8 mouse cellular contexts compared by ENCODE assay signal in genomic region chr8:111787683-111788082, GRCm38 (mm10). TPM values are rescaled to one million over a fixed set of nuclear protein-coding genes. Genes with fewer than 3 reads are reported as not detected.
DNase-seq lines count a peak whose midpoint lies in the region; ATAC-seq and TF ChIP-seq lines count a peak whose summit lies in the region.
"Had no signal": no experiment of that assay in that cellular context is flagged by ENCODE, and none has a peak within 500 bp of the region (broad histone marks: within the 10 kb centered on the region; RNA-seq: fewer than 3 reads in every experiment).

No protein-coding gene starts in this region.

- H3K4me2 ChIP-seq in kidney, embryonic 14.5 days (replicated peaks; ENCODE audit: low read depth, low read length) = no peak overlapping the region
- H3K4me2 ChIP-seq in forebrain, embryonic 15.5 days (replicated peaks) = 0 out of 2 replicates have a peak overlapping the region, but pooled peaks have one; percentile 6
- peak overlapping the region; percentile 38 for H3K4me2 ChIP-seq in midbrain, embryonic 16.5 days (ENCODE audit: low read length)
- H3K4me2 ChIP-seq: limb, embryonic 15.5 days had no signal

- H3K36me3 ChIP-seq in kidney, embryonic 14.5 days (ENCODE audit: control insufficient read depth, insufficient read depth, low read length) = peaks cover 3% of the 10 kb centered on the region; the same call in 1 of the 2 replicates
- H3K36me3 ChIP-seq in kidney, adult 2 months (ENCODE audit: control insufficient read depth, insufficient read depth, low read length) = no peaks in the 10 kb centered on the region; the same call in 1 of the 2 replicates
- H3K36me3 ChIP-seq in forebrain, embryonic 15.5 days = no peaks in the 10 kb centered on the region
- H3K36me3 ChIP-seq in midbrain, embryonic 16.5 days (ENCODE audit: control insufficient read depth, insufficient read depth, low read length) = no peaks in the 10 kb centered on the region

- no peak overlapping the region for H3K9ac ChIP-seq in kidney, embryonic 14.5 days (ENCODE audit: low read depth, low read length)
- H3K9ac ChIP-seq in forebrain, embryonic 15.5 days (replicated peaks) = peak overlapping the region; percentile 15; the same call in 1 of the 2 replicates
- peak overlapping the region; percentile 41 for H3K9ac ChIP-seq in midbrain, embryonic 16.5 days (ENCODE audit: low read depth, low read length)
- H3K9ac ChIP-seq: limb, embryonic 15.5 days had no signal

- no peaks in the 10 kb centered on the region for H3K9me3 ChIP-seq in kidney, embryonic 14.5 days (ENCODE audit: control insufficient read depth, low read length)
- H3K9me3 ChIP-seq in forebrain, embryonic 15.5 days = no peaks in the 10 kb centered on the region
- no peaks in the 10 kb centered on the region for H3K9me3 ChIP-seq in midbrain, embryonic 16.5 days (replicated peaks; ENCODE audit: control insufficient read depth, low read length, poor library complexity, severe bottlenecking)
- H3K9me3 ChIP-seq: limb, embryonic 15.5 days had no signal

- no peaks in the 10 kb centered on the region for H3K27me3 ChIP-seq in kidney, embryonic 14.5 days (ENCODE audit: control insufficient read depth, insufficient read depth, low read length)
- H3K27me3 ChIP-seq in kidney, adult 2 months (replicated peaks; ENCODE audit: control insufficient read depth, insufficient read depth, low read length) = no peaks in the 10 kb centered on the region
- H3K27me3 ChIP-seq in forebrain, embryonic 15.5 days = no peaks in the 10 kb centered on the region
- no peaks in the 10 kb centered on the region for H3K27me3 ChIP-seq in midbrain, embryonic 16.5 days (ENCODE audit: control insufficient read depth, insufficient read depth, low read depth, low read length)
- H3K27me3 ChIP-seq: limb, embryonic 15.5 days had no signal

- ATAC-seq in kidney, embryonic 14.5 days (ENCODE audit: low FRiP score, low TSS enrichment) = no peak
- ATAC-seq in forebrain, embryonic 15.5 days (replicated peaks) = peak; percentile 57; the same call in 1 of the 2 replicates
- 0 out of 2 replicates have a peak, but pooled peaks have one; percentile 39 for ATAC-seq in midbrain, embryonic 16.5 days
- ATAC-seq in inflammation-experienced regulatory T-cells, adult 6 months = no peak

- H3K27ac ChIP-seq in kidney, embryonic 14.5 days (ENCODE audit: low read depth, low read length) = peak overlapping the region; percentile 0; the same call in 1 of the 2 replicates
- H3K27ac ChIP-seq in kidney, adult 2 months (ENCODE audit: insufficient read depth, low read depth, low read length) = no peak overlapping the region
- H3K27ac ChIP-seq in forebrain, embryonic 15.5 days (replicated peaks) = peak overlapping the region; percentile 67
- H3K27ac ChIP-seq in midbrain, embryonic 16.5 days (ENCODE audit: low read length) = peak overlapping the region; percentile 79
- H3K27ac ChIP-seq: limb, embryonic 15.5 days had no signal

- no peak overlapping the region for H3K4me3 ChIP-seq in kidney, embryonic 14.5 days (ENCODE audit: low read length)
- no peak overlapping the region for H3K4me3 ChIP-seq in kidney, adult 2 months (ENCODE audit: insufficient read depth, low read depth, low read length)
- H3K4me3 ChIP-seq in forebrain, embryonic 15.5 days = no peak overlapping the region
- H3K4me3 ChIP-seq in midbrain, embryonic 16.5 days (ENCODE audit: low read depth, low read length) = no peak overlapping the region
- H3K4me3 ChIP-seq: limb, embryonic 15.5 days had no signal

- DNase-seq in kidney, adult 2 months = no peak
- peak; percentile 50 to 63 for DNase-seq in adrenal gland, postnatal 36 days
- no peak for DNase-seq in thymus, adult 18-20 months

- 51% methylated on average over 4 of the region's 4 CpGs for WGBS in kidney, embryonic 14.5 days
- 51% methylated on average over 4 of the region's 4 CpGs for WGBS in kidney, adult 2 months
- 11% methylated on average over 4 of the region's 4 CpGs for WGBS in forebrain, embryonic 15.5 days
- 7% methylated on average over 4 of the region's 4 CpGs for WGBS in midbrain, embryonic 16.5 days

- TF ChIP-seq POLR2A in kidney, adult 2 months (IDR thresholded peaks at IDR 0.05; ENCODE audit: low read depth, low read length) = no peak

- peaks cover 12% of the 10 kb centered on the region for H3K4me1 ChIP-seq in kidney, embryonic 14.5 days (ENCODE audit: control insufficient read depth, insufficient read depth, low read length)
- H3K4me1 ChIP-seq in kidney, adult 2 months (ENCODE audit: control insufficient read depth, insufficient read depth, low read length) = peaks cover 13% of the 10 kb centered on the region; the same call in 1 of the 2 replicates
- peaks cover 48% of the 10 kb centered on the region for H3K4me1 ChIP-seq in forebrain, embryonic 15.5 days
- H3K4me1 ChIP-seq in midbrain, embryonic 16.5 days (ENCODE audit: control insufficient read depth, insufficient read depth, low read length) = peaks cover 26% of the 10 kb centered on the region

- TF ChIP-seq CTCF in kidney, adult 2 months (conservative IDR thresholded peaks at IDR 0.05; ENCODE audit: insufficient read depth, insufficient read length, low read depth, low read length) = no peak

RNA-seq across cellular contexts. Expression of gene Bcar1, which starts 44.1 kb away (rescaled TPM):
- 39.1 and 55.6 TPM in 2 replicates for polyA plus RNA-seq in kidney, embryonic 14.5 days (2014; fragmentation: Nextera tagmentation; extraction: Ambion mirVana)
- 115 and 137 TPM in 2 replicates for polyA plus RNA-seq in kidney, adult 2 months (2012; rRNA removed)
- 10 to 100 TPM; 68.5 to 75.7 TPM for total RNA-seq in adrenal gland, postnatal 36 days (2021)
- polyA plus RNA-seq in forebrain, embryonic 15.5 days (2015; fragmentation: Nextera tagmentation; extraction: Ambion mirVana) = 51.8 and 55.1 TPM in 2 replicates
- 41.5 and 43.3 TPM in 2 replicates for polyA plus RNA-seq in midbrain, embryonic 16.5 days (2015; fragmentation: Nextera tagmentation; extraction: Ambion mirVana)
- polyA plus RNA-seq in inflammation-experienced regulatory T-cells, adult 6 months (2017; shearing (Covaris generic)) = under 1 TPM in 2 of 3 experiments, not detected in 1; 0.17 to 0.25 TPM

Comparison
In these comparisons a context has a peak if more than half of its experiments do, and no peak if none do; other contexts are left out.
1. ATAC-seq: peak in forebrain, embryonic 15.5 days (single experiment) and midbrain, embryonic 16.5 days (single experiment); none in kidney, embryonic 14.5 days (single experiment) and inflammation-experienced regulatory T-cells, adult 6 months (single experiment).
2. DNase-seq: peak in adrenal gland, postnatal 36 days (2 of 2); none in kidney, adult 2 months (single experiment) and thymus, adult 18-20 months (0 of 2).
3. RNA of gene Bcar1, which starts 44.1 kb away (polyA plus RNA-seq): 115 to 137 TPM in kidney, adult 2 months, 39.1 to 55.6 TPM in kidney, embryonic 14.5 days, 51.8 to 55.1 TPM in forebrain, embryonic 15.5 days and 41.5 to 43.3 TPM in midbrain, embryonic 16.5 days; 0.17 to 0.25 TPM in inflammation-experienced regulatory T-cells, adult 6 months; every median in the first group is over 10 times any median in the second.